Mouse (Mus musculus): Measurements from ENCODE around the gene Rbfox1. TPM values are rescaled to one million over a fixed set of nuclear protein-coding genes. Genes with fewer than 3 reads are reported as not detected.

Rbfox1 gene
- total RNA-seq, 2 experiments from 2014 or later: 315 to 328 TPM

GRCm38 (mm10) chr16:6079017-6079416 lies 193.9 kb downstream of the Rbfox1 start:
- intact Hi-C loops (cut with DNase I): no loop called here
- DNase-seq (ENCODE audit: low spot score in 2 of 2): peak in 1 of 2 experiments; percentile 6

- intact Hi-C loops (cut with DNase I): no loop called here
- peak in 1 of 2 experiments; percentile 20 for DNase-seq (ENCODE audit: low spot score in 2 of 2)
These were observed 199.7 kb downstream of the Rbfox1 start for GRCm38 (mm10) chr16:6084701-6085365.

DNA sequence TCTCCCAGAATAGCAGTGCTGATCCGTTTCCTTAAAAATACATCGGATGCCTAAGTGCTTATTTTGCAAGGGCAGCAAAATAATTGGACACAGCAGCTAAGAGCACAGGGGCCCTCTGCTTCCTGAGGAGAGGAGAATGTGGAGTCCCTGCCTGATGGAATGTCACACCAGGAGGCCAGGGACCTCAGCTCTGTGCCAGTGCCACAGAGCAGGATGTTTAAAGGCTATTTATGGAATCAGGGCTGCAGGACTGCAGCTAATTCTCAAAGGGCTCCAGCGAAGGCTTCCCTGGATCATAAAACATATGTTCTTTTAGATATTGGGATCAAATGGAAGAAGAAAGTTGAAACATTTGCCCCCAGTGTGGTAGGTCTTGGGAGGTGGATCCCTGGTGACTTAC lies 201.0 kb downstream of the Rbfox1 start:
- intact Hi-C loops (cut with DNase I): no loop called here
- no peak for DNase-seq (ENCODE audit: low spot score in 2 of 2)

DNA sequence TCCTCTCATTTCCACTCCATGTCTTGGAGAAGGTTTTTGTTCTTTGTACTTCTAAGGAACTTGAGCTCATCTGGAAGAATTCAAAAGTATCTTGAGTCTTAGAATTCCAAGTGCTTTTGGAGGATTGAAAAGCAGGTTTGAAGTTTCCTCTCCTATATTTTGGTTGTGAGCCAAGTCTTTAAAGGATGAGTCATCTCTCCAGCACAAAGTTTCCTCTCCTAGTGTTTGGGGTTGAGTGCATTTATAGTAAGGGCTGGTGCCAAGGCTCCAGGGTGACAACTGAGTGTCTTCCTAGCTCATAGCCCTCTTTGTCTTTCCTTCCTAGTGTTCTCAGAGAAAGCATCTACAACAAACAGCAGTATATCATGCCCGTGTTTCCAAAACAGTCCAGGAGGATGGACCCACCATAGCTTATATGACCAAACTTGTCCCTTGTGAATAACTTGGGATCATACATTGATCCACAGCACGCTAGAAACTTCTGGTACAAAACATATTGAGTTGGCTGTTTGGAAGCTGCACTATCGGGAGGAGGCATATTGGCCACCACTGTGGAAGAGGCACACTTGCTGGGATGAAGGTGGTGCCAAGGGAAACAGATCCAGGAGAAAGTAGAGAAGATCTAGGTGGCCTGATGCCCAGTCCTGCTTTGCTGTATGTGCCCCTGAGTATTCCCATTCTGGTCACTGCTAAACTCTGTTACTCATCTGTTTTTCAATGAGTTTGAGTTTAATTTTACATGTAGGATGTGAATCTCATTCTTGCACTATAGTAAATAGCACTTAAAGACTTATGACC lies 206.4 kb downstream of the Rbfox1 start:
- peak in 1 of 2 experiments; percentile 14 for DNase-seq (ENCODE audit: low spot score in 2 of 2)
- intact Hi-C loops (cut with DNase I): no loop called here

GRCm38 (mm10) chr16:6095604-6096372 lies 210.6 kb downstream of the Rbfox1 start:
- intact Hi-C loops (cut with DNase I): no loop called here

DNA sequence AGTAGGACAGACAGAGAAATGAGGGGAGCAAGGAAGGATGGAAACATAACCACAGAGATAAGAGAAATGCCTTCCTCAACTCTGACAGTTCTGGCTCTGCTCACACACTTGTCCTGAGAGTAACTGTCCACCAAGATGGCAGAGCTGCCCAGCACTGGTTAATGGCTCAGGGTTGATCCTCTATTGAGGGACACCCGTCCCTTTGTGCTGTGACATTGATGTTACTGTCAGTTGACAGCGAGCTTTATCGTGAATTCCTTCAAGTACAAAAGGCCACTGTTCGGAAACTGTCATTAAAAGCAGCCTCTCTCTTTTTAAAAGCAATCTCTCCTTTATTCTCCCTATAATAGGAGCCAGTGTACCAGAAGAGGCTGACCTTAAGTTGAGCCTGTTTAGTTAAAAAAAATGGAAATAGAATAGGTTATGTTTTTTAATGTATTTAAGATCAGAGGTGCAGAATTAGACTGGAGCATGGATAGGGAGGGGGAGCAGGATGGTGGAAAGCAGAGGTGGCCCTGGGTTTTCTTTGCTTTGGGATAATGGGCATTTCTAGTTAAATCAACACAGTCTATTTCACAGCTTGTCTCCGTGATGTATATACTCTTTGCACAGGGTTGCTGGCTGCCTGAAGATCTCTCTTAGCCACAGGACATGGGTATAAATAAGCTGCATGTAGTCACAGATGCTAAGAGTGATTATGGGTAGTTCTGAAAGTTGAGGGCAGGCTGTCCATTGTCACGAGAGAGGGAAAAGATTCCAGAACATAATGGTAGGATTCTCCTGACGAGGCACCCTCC lies 212.3 kb downstream of the Rbfox1 start:
- intact Hi-C loops (cut with DNase I): no loop called here

More at GRCm38 (mm10) chr16:6095604-6096372, 210.6 kb downstream of the Rbfox1 start:
- no peak for DNase-seq (ENCODE audit: low spot score in 2 of 2)

GRCm38 (mm10) chr16:6098116-6098515 lies 213.0 kb downstream of the Rbfox1 start:
- no peak for DNase-seq (ENCODE audit: low spot score in 2 of 2)
- intact Hi-C loops (cut with DNase I): no loop called here

More for the DNA sequence above, 212.3 kb downstream of the Rbfox1 start:
- DNase-seq (ENCODE audit: low spot score in 2 of 2): no peak

GRCm38 (mm10) chr16:6099598-6099997 lies 214.4 kb downstream of the Rbfox1 start:
- intact Hi-C loops (cut with DNase I): no loop called here
- no peak for DNase-seq (ENCODE audit: low spot score in 2 of 2)

DNA sequence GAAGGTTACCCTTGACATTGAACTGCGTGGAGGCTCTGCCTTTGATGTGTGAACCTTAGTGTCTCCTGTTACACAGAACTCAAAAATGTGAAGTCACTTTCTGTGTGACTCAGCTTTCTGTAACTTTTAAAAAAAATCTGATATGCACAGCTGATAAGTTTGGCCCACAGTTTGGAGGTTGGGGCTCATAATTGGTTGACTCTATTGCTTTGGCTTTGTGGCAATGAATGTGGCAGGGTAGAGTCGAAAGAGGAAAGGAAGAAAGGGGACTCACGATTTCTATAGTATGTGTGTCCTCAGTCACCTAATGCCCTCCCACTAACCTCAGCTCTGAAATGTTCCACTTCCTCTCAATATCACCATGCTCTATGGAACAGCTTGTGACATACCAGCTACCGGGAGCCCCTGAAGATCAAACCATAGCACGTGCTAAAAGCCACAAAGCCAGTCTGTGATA lies 215.3 kb downstream of the Rbfox1 start:
- DNase-seq (ENCODE audit: low spot score in 2 of 2): no peak
- intact Hi-C loops (cut with DNase I): no loop called here

GRCm38 (mm10) chr16:6103713-6104112 lies 218.6 kb downstream of the Rbfox1 start:
- intact Hi-C loops (cut with DNase I): no loop called here
- DNase-seq (ENCODE audit: low spot score in 2 of 2): no peak

DNA sequence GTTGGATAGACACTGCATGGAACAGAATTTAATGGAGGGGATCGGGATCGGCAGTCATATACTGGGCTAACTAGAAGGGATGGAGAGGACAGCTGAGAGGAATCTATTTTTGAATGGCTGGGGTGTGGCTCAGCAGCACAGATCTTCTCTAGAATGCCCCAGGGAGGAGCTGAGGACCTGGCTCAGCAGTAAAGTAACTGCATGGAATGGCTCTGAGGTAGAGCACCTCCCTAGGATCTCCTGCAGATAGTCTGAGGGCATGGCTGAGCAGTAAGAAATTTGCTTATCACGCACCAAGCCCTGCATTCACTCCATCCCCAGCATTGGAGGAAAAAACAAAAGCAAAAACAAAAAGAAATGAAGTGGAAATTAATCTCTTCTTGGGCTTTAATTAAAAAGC lies 225.0 kb downstream of the Rbfox1 start:
- intact Hi-C loops (cut with DNase I): no loop called here

GRCm38 (mm10) chr16:6113836-6114475 lies 228.8 kb downstream of the Rbfox1 start:
- intact Hi-C loops (cut with DNase I): no loop called here
- DNase-seq (ENCODE audit: low spot score in 2 of 2): peak in 1 of 2 experiments; percentile 20

More for the DNA sequence above, 225.0 kb downstream of the Rbfox1 start:
- DNase-seq (ENCODE audit: low spot score in 2 of 2): no peak

DNA sequence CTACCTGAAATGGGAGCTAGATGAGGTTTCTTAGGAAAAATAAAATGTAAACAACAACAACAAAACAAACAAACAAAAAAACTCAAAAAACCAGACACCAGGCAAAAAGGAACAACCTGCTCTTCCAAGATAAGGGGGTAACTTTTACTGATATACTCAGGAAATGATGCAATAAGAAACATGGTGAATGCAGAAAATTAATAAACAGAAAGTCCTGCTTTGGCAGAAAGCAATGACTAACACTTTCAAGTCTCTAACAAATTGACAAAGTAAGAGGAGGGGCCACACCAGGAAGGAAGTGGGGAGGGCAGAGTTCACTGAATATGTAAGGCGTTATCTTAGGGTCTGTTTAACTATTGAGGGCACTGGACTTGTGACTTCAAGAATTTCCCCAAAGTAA lies 234.3 kb downstream of the Rbfox1 start:
- intact Hi-C loops (cut with DNase I): no loop called here
- DNase-seq (ENCODE audit: low spot score in 2 of 2): no peak

GRCm38 (mm10) chr16:6121232-6121631 lies 236.1 kb downstream of the Rbfox1 start:
- intact Hi-C loops (cut with DNase I): no loop called here
- DNase-seq (ENCODE audit: low spot score in 2 of 2): peak in 1 of 2 experiments; percentile 9

DNA sequence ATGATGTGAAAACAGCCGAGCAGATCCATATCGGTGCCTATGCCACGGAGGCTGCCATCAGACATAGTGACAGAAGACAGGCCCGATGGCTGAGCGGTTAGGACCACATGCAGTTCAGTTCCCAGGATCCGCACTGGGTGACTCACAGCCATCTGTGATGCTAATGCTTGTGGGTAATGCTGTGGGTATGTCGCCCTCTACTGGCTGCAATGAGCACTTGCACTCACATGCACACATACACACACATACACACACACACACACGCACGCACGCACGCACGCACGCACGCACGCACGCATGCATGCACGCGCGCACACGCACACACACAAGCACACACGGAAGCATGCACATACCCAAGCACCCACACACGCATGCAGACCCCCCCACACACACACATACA lies 237.7 kb downstream of the Rbfox1 start:
- intact Hi-C loops (cut with DNase I): no loop called here
- DNase-seq (ENCODE audit: low spot score in 2 of 2): no peak

DNA sequence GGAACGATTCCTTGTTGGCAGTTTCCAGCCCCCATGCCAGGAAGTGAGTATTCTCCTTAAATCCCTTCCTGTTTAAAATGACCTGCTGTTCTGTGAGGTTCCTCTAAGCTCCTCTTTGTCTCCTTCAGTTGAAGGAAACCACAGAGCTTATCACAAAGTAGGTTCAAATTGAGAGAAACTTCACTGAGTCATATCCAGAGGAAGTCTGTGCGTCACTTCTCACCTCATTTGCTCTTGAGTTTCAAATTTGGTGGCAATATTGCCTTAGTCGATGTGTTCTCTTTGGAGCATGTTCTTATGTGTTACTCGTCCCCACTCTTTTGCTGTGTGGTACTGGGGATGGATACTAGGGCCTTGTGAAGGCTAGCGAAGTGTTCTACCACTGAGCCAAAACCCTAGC lies 243.2 kb downstream of the Rbfox1 start:
- no peak for DNase-seq (ENCODE audit: low spot score in 2 of 2)
- intact Hi-C loops (cut with DNase I): no loop called here

DNA sequence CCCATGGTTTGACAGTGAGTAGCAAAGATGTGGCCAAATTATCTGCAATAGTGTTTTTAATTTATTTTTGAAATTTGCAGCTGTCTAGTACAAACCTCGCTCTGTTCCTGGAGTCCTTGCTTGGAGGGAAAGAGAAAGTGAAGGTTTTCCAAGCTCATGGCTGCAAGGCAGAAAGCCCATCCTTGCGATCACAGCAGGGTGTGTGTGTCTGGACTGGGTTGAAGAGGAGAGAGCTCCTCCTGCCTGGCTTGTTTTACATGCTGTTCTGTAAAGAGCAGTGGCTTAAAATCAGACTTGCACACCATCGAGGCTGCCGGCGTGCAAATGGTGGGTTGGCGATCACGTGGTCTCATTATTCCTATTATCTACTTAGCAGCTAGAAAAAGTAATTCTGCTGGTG lies 249.9 kb downstream of the Rbfox1 start:
- no peak for DNase-seq (ENCODE audit: low spot score in 2 of 2)
- intact Hi-C loops (cut with DNase I): no loop called here

GRCm38 (mm10) chr16:6139432-6139831 lies 254.3 kb downstream of the Rbfox1 start:
- intact Hi-C loops (cut with DNase I): no loop called here
- DNase-seq (ENCODE audit: low spot score in 2 of 2): no peak

- intact Hi-C loops (cut with DNase I): no loop called here
- DNase-seq (ENCODE audit: low spot score in 2 of 2): peak; percentile 45 to 55
These were observed 262.8 kb downstream of the Rbfox1 start for GRCm38 (mm10) chr16:6147957-6148356.

Measured in left cerebral cortex, postnatal 14 days (tissue).